Mouse (Mus musculus): ENCODE results near the gene Dot1l. TPM values are rescaled to one million over a fixed set of nuclear protein-coding genes. Genes with fewer than 3 reads are reported as not detected.
A peak's percentile ranks its signal among the peaks of the same experiment; 100 is the strongest.

Gene Dot1l
- polyA plus RNA-seq, 1 experiment: 55.1 TPM

DNA sequence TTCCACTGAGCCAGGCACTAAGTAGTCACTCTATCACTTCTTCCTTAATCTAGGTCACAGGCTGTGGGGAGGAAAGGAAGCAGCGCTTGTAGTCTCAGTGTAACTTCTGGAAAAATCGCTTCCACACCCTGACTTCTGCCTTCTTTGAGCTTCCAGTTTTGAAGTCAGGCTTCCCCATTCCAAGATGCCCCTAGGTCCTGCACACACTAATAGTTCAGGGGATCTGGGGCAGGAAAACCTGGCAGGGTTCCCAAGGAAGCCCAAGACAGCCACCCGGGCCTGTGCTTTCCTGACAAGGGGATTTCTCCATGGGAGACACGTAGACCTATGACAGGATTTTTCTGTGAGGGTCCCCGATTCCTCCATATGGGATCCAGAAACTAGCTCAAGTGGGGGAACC is 13.9 kb upstream of the Dot1l start:
- Histone ChIP-seq H3K27ac (ENCODE audit: control insufficient read depth, insufficient read depth, low read depth, low read length, poor library complexity) (peak overlapping the region; percentile 46), H3K4me1 (ENCODE audit: control insufficient read depth, insufficient read depth, low read length) (peaks cover 10% of the 10 kb centered on the region; the same call in 1 of the 2 replicates), H3K4me3 (replicated peaks; ENCODE audit: control insufficient read depth, low read depth, low read length) (peak overlapping the region; percentile 85)
- WGBS: 3% methylated on average over 5 of the region's 5 CpGs
- TF ChIP-seq CTCF (IDR thresholded peaks at IDR 0.05; ENCODE audit: control insufficient read depth, insufficient read depth, low read length) (no peak), POLR2A (IDR thresholded peaks at IDR 0.05; ENCODE audit: borderline replicate concordance, control insufficient read depth, low read depth, low read length) (no peak)

DNA sequence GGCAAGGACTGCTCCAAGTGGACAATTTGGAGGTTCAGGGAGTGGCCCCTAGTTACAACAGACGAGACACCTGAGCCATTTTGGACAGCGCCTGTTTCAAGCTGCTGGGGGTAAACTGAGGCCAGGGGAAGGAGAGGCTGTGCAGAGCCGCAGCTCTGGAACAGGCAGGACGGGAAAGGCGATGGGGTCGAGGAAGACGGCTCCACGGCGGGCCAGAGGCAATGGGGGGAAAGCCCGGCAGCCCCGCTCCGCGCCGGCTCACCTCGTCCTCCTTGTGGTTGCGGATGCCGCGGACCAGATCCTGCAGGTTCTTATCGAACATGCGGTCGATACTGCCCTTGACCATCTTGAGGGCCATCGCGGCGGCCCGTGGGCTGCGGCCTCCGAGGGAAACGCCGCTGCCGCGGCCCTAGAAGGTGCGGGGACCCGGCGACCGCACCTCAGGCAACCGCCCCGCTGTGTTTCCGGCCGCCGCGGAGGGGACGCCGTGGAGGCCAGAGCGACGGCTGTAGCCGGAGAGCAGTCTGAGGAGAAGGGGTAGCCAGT is 13.3 kb upstream of the Dot1l start:
- Histone ChIP-seq H3K4me1 (ENCODE audit: control insufficient read depth, insufficient read depth, low read length) (peaks cover 9% of the 10 kb centered on the region; the same call in 1 of the 2 replicates), H3K4me3 (replicated peaks; ENCODE audit: control insufficient read depth, low read depth, low read length) (peak overlapping the region; percentile 85), H3K27ac (ENCODE audit: control insufficient read depth, insufficient read depth, low read depth, low read length, poor library complexity) (peak overlapping the region; percentile 46)
- TF ChIP-seq POLR2A (IDR thresholded peaks at IDR 0.05; ENCODE audit: borderline replicate concordance, control insufficient read depth, low read depth, low read length): no peak
- TF ChIP-seq CTCF (IDR thresholded peaks at IDR 0.05; ENCODE audit: control insufficient read depth, insufficient read depth, low read length): no peak
- under 1% methylated on average over 46 of the region's 46 CpGs for WGBS

DNA sequence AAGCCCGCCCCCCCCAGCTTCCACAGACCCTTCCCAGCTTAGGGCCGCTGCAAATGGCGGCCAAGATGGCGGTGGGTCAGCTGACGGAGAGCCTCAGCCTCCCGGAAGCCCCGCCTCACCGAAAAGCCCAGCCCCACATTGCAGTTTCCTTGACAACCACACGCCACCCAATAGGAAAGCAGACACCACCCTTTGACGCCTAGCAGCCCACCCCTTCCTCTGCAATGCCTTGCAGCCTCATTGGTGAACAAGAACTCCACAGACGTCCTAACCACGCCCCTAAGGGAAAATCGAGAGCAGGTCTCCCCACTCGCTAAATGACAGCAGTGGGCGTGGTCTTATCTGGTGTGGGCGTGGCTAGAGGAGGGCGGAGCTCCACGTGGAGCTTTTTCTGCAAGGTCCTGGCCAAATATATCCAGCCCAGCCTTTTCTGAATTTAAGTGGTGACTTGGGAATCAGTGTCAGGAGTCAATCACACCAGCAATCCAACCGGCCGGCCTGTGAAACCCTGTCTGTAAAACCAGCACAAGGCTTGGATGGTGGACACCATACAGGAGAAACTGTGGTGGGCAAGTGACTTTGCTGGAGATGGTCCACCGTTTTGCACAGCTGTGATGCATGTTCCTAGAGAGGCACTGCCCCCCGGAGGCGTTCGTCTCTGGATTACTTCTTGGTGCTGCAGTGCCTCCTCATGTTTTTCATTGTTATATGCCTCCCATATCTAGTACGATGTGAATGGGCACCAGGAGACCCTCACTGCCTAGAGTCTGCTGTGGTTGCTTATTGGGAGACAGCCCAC is 12.6 kb upstream of the Dot1l start, which contains the start of gene Ap3d1:
Ap3d1 (minus strand) TSS at position 85 of the 799 bp plus-strand sequence.
- TF ChIP-seq POLR2A (IDR thresholded peaks at IDR 0.05; ENCODE audit: borderline replicate concordance, control insufficient read depth, low read depth, low read length) (peak; percentile 53; the same call in 1 of the 2 replicates), CTCF (IDR thresholded peaks at IDR 0.05; ENCODE audit: control insufficient read depth, insufficient read depth, low read length) (no peak)
- H3K4me3 ChIP-seq (replicated peaks; ENCODE audit: control insufficient read depth, low read depth, low read length): peak within 1 kb of the TSS; percentile 85
- 2% methylated on average over 25 of the region's 25 CpGs for WGBS
- H3K4me1 ChIP-seq (ENCODE audit: control insufficient read depth, insufficient read depth, low read length): peaks cover 8% of the 10 kb centered on the region; the same call in 1 of the 2 replicates
- peak within 1 kb of the TSS; percentile 46 for H3K27ac ChIP-seq (ENCODE audit: control insufficient read depth, insufficient read depth, low read depth, low read length, poor library complexity)

DNA sequence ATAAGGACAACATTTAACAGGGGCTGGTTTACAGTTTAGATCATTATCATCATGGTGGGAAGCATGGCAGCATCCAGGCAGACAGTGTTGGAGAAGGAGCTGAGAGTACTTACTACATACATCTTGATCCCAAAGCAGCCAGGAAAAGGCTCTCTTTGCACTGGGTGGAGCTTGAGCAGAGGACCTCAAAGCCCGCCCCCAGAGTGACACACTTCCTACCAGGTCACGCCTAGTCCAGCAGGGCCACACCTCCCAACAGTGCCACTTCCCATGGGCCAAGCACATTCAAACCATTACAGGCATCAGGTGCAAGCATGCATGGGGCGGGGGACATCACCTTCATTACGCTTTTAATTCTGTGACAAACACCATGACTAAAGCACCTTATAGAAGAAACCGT is 10.7 kb upstream of the Dot1l start:
- no peak overlapping the region for H3K4me3 ChIP-seq (replicated peaks; ENCODE audit: control insufficient read depth, low read depth, low read length)
- H3K27ac ChIP-seq (ENCODE audit: control insufficient read depth, insufficient read depth, low read depth, low read length, poor library complexity): no peak overlapping the region
- WGBS: 26% methylated on average over 5 of the region's 5 CpGs
- H3K4me1 ChIP-seq (ENCODE audit: control insufficient read depth, insufficient read depth, low read length): peaks cover 8% of the 10 kb centered on the region; the same call in 1 of the 2 replicates
- no peak for TF ChIP-seq POLR2A (IDR thresholded peaks at IDR 0.05; ENCODE audit: borderline replicate concordance, control insufficient read depth, low read depth, low read length)
- TF ChIP-seq CTCF (IDR thresholded peaks at IDR 0.05; ENCODE audit: control insufficient read depth, insufficient read depth, low read length): no peak

DNA sequence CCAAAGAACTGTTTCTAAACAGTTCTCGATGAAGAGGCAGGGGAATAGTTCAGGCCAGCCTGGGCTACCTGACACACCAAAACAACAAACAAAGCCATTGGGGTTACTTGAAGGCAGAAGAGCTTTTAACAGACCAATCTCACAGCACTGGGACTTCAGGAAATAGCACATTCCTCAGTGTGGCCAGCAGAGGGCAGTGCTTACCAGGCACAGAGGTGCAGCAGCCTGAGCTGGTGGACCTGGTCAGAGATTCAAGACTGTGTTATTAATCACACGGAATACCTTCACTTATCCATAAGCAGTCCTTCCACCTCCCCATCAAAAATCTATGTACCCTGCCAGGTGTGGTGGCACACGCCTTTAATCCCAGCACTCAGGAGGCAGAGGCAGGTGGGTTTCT is 7.6 kb upstream of the Dot1l start:
- WGBS: 15% methylated on average over 3 of the region's 3 CpGs
- no peak for TF ChIP-seq POLR2A (IDR thresholded peaks at IDR 0.05; ENCODE audit: borderline replicate concordance, control insufficient read depth, low read depth, low read length)
- TF ChIP-seq CTCF (IDR thresholded peaks at IDR 0.05; ENCODE audit: control insufficient read depth, insufficient read depth, low read length): peak; percentile 100
- Histone ChIP-seq H3K4me1 (ENCODE audit: control insufficient read depth, insufficient read depth, low read length) (peaks cover 1% of the 10 kb centered on the region; the same call in 1 of the 2 replicates), H3K27ac (ENCODE audit: control insufficient read depth, insufficient read depth, low read depth, low read length, poor library complexity) (no peak overlapping the region), H3K4me3 (replicated peaks; ENCODE audit: control insufficient read depth, low read depth, low read length) (no peak overlapping the region)

DNA sequence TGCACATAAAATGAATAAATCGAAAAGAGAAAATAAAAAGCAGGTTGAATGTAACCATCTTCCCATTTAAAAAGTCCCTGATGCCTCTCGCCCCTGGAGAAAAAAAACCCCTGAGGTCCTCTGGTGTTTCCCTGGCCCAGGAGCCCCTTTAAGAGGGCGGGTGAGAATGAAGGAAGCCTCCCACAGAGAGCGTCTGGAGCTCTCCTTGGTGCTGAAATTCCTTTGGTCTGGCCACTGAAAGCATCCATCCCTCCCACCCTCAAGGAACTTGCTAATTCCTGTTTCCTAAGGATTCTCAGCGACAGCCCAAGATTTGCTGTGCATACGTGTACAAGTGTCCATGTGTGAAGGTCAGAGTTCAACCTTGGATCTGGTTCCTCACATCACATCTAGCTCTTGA is 6.4 kb upstream of the Dot1l start:
- H3K4me1 ChIP-seq (ENCODE audit: control insufficient read depth, insufficient read depth, low read length): peaks cover 3% of the 10 kb centered on the region; the same call in 1 of the 2 replicates
- 11% methylated on average over 6 of the region's 6 CpGs for WGBS
- TF ChIP-seq POLR2A (IDR thresholded peaks at IDR 0.05; ENCODE audit: borderline replicate concordance, control insufficient read depth, low read depth, low read length) (no peak), CTCF (IDR thresholded peaks at IDR 0.05; ENCODE audit: control insufficient read depth, insufficient read depth, low read length) (no peak)

DNA sequence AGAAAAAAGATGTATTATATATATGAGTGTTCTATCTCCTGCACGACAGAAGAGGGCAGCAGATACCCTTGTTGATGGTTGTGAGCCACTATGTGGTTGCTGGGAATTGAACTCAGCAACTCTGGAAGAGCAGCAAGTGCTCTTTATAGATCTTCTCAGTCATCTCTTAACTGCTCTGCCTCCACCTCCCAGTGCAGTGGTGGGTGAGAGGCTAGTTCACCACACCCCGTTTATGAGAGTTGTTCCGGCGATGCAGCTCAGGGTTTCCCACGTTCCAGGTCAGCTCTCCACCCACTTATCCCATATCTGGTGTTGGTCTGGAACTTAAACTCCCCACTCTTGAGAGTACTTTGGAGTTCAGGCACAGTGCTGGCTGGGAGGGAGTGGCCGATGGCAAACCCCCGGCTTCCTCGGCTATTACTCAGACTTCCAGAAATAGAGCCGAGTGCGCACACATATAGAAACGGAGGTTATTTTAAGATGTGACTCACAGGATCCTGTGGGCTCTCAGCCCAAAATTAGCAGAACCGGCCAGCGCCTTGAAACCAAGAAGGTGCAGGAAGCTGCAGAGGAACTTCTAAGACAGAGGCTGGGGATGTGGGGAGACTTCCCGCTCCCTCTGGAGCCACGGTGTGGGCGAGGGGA is 3.7 kb upstream of the Dot1l start:
- no peak overlapping the region for H3K4me3 ChIP-seq (replicated peaks; ENCODE audit: control insufficient read depth, low read depth, low read length)

More for the DNA sequence above, 6.4 kb upstream of the Dot1l start:
- Histone ChIP-seq H3K4me3 (replicated peaks; ENCODE audit: control insufficient read depth, low read depth, low read length) (no peak overlapping the region), H3K27ac (ENCODE audit: control insufficient read depth, insufficient read depth, low read depth, low read length, poor library complexity) (no peak overlapping the region)

More for the DNA sequence above, 3.7 kb upstream of the Dot1l start:
- no peak overlapping the region for H3K27ac ChIP-seq (ENCODE audit: control insufficient read depth, insufficient read depth, low read depth, low read length, poor library complexity)
- under 1% methylated on average over 16 of the region's 16 CpGs for WGBS
- peaks cover 3% of the 10 kb centered on the region; the same call in 1 of the 2 replicates for H3K4me1 ChIP-seq (ENCODE audit: control insufficient read depth, insufficient read depth, low read length)
- TF ChIP-seq POLR2A (IDR thresholded peaks at IDR 0.05; ENCODE audit: borderline replicate concordance, control insufficient read depth, low read depth, low read length): no peak
- TF ChIP-seq CTCF (IDR thresholded peaks at IDR 0.05; ENCODE audit: control insufficient read depth, insufficient read depth, low read length): no peak

All from bone marrow, adult 2 months (tissue).